14 mouse cellular contexts compared by ENCODE assay signal in genomic region chr5:144913361-144913760, GRCm38 (mm10). TPM values are rescaled to one million over a fixed set of nuclear protein-coding genes. Genes with fewer than 3 reads are reported as not detected.
DNase-seq lines count a peak whose midpoint lies in the region; ATAC-seq and TF ChIP-seq lines count a peak whose summit lies in the region.
"Had no signal": no experiment of that assay in that cellular context is flagged by ENCODE, and none has a peak within 500 bp of the region (broad histone marks: within the 10 kb centered on the region; RNA-seq: fewer than 3 reads in every experiment).

No protein-coding gene starts in this region.

- H3K9ac ChIP-seq in heart, adult 2 months (ENCODE audit: low read depth, low read length): no peak overlapping the region
- H3K9ac ChIP-seq in heart, embryonic 12.5 days: no peak overlapping the region
- H3K9ac ChIP-seq in ES-E14 (ENCODE audit: insufficient read depth, low read depth, low read length, poor library complexity, severe bottlenecking): no peak overlapping the region
- H3K9ac ChIP-seq in midbrain, embryonic 16.5 days (ENCODE audit: low read depth, low read length): no peak overlapping the region
- H3K9ac ChIP-seq: embryonic facial prominence, embryonic 12.5 days; forebrain, embryonic 15.5 days; heart, embryonic 13.5 days had no signal

- TF ChIP-seq CTCF in heart, adult 2 months (IDR thresholded peaks at IDR 0.05): no peak
- TF ChIP-seq CTCF in C2C12 (IDR thresholded peaks at IDR 0.05; ENCODE audit: control insufficient read depth, insufficient read depth, insufficient read length): no peak

- TF ChIP-seq POLR2A in heart, adult 2 months (IDR thresholded peaks at IDR 0.05; ENCODE audit: insufficient read depth, low read depth, low read length): no peak
- TF ChIP-seq POLR2A in myocyte (IDR thresholded peaks at IDR 0.05; ENCODE audit: insufficient read length, low read depth): no peak

- peaks cover 87% of the 10 kb centered on the region for H3K79me3 ChIP-seq in C2C12 (ENCODE audit: low read depth)

- no peaks in the 10 kb centered on the region for H3K9me3 ChIP-seq in heart, embryonic 12.5 days (replicated peaks)
- no peaks in the 10 kb centered on the region for H3K9me3 ChIP-seq in ES-E14 (ENCODE audit: control insufficient read depth, insufficient read depth, low read depth, low read length)
- H3K9me3 ChIP-seq in midbrain, embryonic 16.5 days (replicated peaks; ENCODE audit: control insufficient read depth, low read length, poor library complexity, severe bottlenecking): no peaks in the 10 kb centered on the region
- H3K9me3 ChIP-seq: embryonic facial prominence, embryonic 12.5 days; forebrain, embryonic 15.5 days; heart, embryonic 13.5 days had no signal

- DNase-seq in heart, adult 2 months: no peak
- no peak for DNase-seq in ES-E14 (ENCODE audit: low read depth, low spot score)
- DNase-seq in ovary, adult 18-20 months (ENCODE audit: low spot score): no peak
- DNase-seq: adrenal gland, adult 8-10 months; adrenal gland, postnatal 36 days; gastrocnemius, postnatal 10 days had no signal

- peaks cover 4% of the 10 kb centered on the region for H3K79me2 ChIP-seq in heart, adult 2 months (replicated peaks; ENCODE audit: control insufficient read depth, insufficient read depth, low read length)
- H3K79me2 ChIP-seq in C2C12 (ENCODE audit: control insufficient read depth, insufficient read depth) (peaks cover 100% of the 10 kb centered on the region), myocyte (ENCODE audit: control insufficient read depth, insufficient read depth) (peaks cover 81% of the 10 kb centered on the region)

- intact Hi-C loops in heart, adult 2 months (cut with DNase I): no loop called here

- no peak for ATAC-seq in heart, embryonic 12.5 days (ENCODE audit: insufficient number of reproducible peaks, low FRiP score)
- no peak for ATAC-seq in midbrain, embryonic 16.5 days
- ATAC-seq: forebrain, embryonic 15.5 days had no signal

- no peak for TF ChIP-seq EP300 in heart, adult 2 months (IDR thresholded peaks at IDR 0.05; ENCODE audit: insufficient read depth, low read depth, low read length)

- H3K4me2 ChIP-seq in heart, embryonic 12.5 days: no peak overlapping the region
- peak overlapping the region; percentile 76 for H3K4me2 ChIP-seq in myocyte (ENCODE audit: low read depth)
- no peak overlapping the region for H3K4me2 ChIP-seq in midbrain, embryonic 16.5 days (ENCODE audit: low read length)
- H3K4me2 ChIP-seq: embryonic facial prominence, embryonic 12.5 days; forebrain, embryonic 15.5 days had no signal

- no peak overlapping the region for H3K4me3 ChIP-seq in heart, adult 2 months
- no peak overlapping the region for H3K4me3 ChIP-seq in heart, embryonic 12.5 days
- H3K4me3 ChIP-seq in C2C12 (ENCODE audit: insufficient read depth, poor library complexity, severe bottlenecking) (no peak overlapping the region), ES-E14 (ENCODE audit: insufficient read depth in 1 of 2, low read depth in 1 of 2, low read length in 2 of 2, poor library complexity in 1 of 2, severe bottlenecking in 1 of 2) (no peak overlapping the region), myocyte (no peak overlapping the region)
- no peak overlapping the region for H3K4me3 ChIP-seq in midbrain, embryonic 16.5 days (ENCODE audit: low read depth, low read length)
- H3K4me3 ChIP-seq: embryonic facial prominence, embryonic 12.5 days; forebrain, embryonic 15.5 days; heart, embryonic 13.5 days had no signal

- H3ac ChIP-seq in C2C12 (ENCODE audit: control insufficient read depth, insufficient read length, low read depth): peak overlapping the region; percentile 47
- no peak overlapping the region for H3ac ChIP-seq in myocyte (ENCODE audit: control insufficient read depth, insufficient read length)

- WGBS in heart, adult 2 months: 77% methylated on average over 5 of the region's 5 CpGs
- WGBS in heart, embryonic 12.5 days: 86% methylated on average over 5 of the region's 5 CpGs
- WGBS in midbrain, embryonic 16.5 days: 76% methylated on average over 5 of the region's 5 CpGs

- no peaks in the 10 kb centered on the region; the same call in 1 of the 2 replicates for H3K36me3 ChIP-seq in heart, adult 2 months (ENCODE audit: control insufficient read depth, insufficient read depth, low read length)
- H3K36me3 ChIP-seq in heart, embryonic 12.5 days: no peaks in the 10 kb centered on the region
- H3K36me3 ChIP-seq in C2C12 (ENCODE audit: control insufficient read depth, insufficient read depth): no peaks in the 10 kb centered on the region
- no peaks in the 10 kb centered on the region for H3K36me3 ChIP-seq in ES-E14 (ENCODE audit: control insufficient read depth, insufficient read depth, low read length, poor library complexity, severe bottlenecking)
- no peaks in the 10 kb centered on the region for H3K36me3 ChIP-seq in myocyte (ENCODE audit: control insufficient read depth, insufficient read depth)
- H3K36me3 ChIP-seq in midbrain, embryonic 16.5 days (ENCODE audit: control insufficient read depth, insufficient read depth, low read length): no peaks in the 10 kb centered on the region
- H3K36me3 ChIP-seq: embryonic facial prominence, embryonic 12.5 days; forebrain, embryonic 15.5 days; heart, embryonic 13.5 days had no signal

- peaks cover 33% of the 10 kb centered on the region for H3K4me1 ChIP-seq in heart, adult 2 months (ENCODE audit: control insufficient read depth, insufficient read depth, low read length)
- peaks cover 63% of the 10 kb centered on the region for H3K4me1 ChIP-seq in heart, embryonic 12.5 days (replicated peaks)
- H3K4me1 ChIP-seq in ES-E14 (ENCODE audit: control insufficient read depth in 2 of 2, insufficient read depth in 2 of 2, low read length in 2 of 2, poor library complexity in 1 of 2): peaks cover 11 to 24% of the 10 kb centered on the region in 2 experiments
- H3K4me1 ChIP-seq in midbrain, embryonic 16.5 days (ENCODE audit: control insufficient read depth, insufficient read depth, low read length): peaks cover 15% of the 10 kb centered on the region

- in situ Hi-C loops in ES-E14 (cut with MboI; ENCODE audit: low sequenced_read_pairs in 2 of 2, unreplicated experiment in 2 of 2): no loop called here

- H3K27ac ChIP-seq in heart, adult 2 months: peak overlapping the region; percentile 48
- H3K27ac ChIP-seq in heart, embryonic 12.5 days (ENCODE audit: poor library complexity, severe bottlenecking): no peak overlapping the region
- peak overlapping the region; percentile 77; the same call in 1 of the 2 replicates for H3K27ac ChIP-seq in ES-E14 (ENCODE audit: insufficient read depth, low read depth, low read length, poor library complexity, severe bottlenecking)
- no peak overlapping the region for H3K27ac ChIP-seq in midbrain, embryonic 16.5 days (ENCODE audit: low read length)
- H3K27ac ChIP-seq: embryonic facial prominence, embryonic 12.5 days; forebrain, embryonic 15.5 days; heart, embryonic 13.5 days had no signal

- H3K27me3 ChIP-seq in heart, adult 2 months (ENCODE audit: control insufficient read depth, insufficient read depth, low read length): no peaks in the 10 kb centered on the region
- no peaks in the 10 kb centered on the region for H3K27me3 ChIP-seq in heart, embryonic 12.5 days (replicated peaks)
- H3K27me3 ChIP-seq in C2C12 (ENCODE audit: control insufficient read depth, insufficient read depth, insufficient read length) (no peaks in the 10 kb centered on the region), myocyte (ENCODE audit: control insufficient read depth, insufficient read depth, insufficient read length) (no peaks in the 10 kb centered on the region)
- H3K27me3 ChIP-seq in midbrain, embryonic 16.5 days (ENCODE audit: control insufficient read depth, insufficient read depth, low read depth, low read length): no peaks in the 10 kb centered on the region
- H3K27me3 ChIP-seq: CH12.LX; embryonic facial prominence, embryonic 12.5 days; forebrain, embryonic 15.5 days; heart, embryonic 13.5 days had no signal

TF ChIP-seq in C2C12, 6 proteins besides CTCF, POLR2A, EP300 and RAD21:
- TF ChIP-seq FOSL1 (IDR thresholded peaks at IDR 0.05; ENCODE audit: insufficient read depth, low read length, poor library complexity, severe bottlenecking) (no peak), USF1 (IDR thresholded peaks at IDR 0.05; ENCODE audit: low read depth) (peak; percentile 78)

TF ChIP-seq in ES-E14, 5 proteins besides CTCF, POLR2A, EP300 and RAD21:
- no peak for TF ChIP-seq MAFK (IDR thresholded peaks at IDR 0.05; ENCODE audit: insufficient read depth, low read depth, low read length)
- no peak for TF ChIP-seq HCFC1 (IDR thresholded peaks at IDR 0.05; ENCODE audit: borderline replicate concordance, insufficient read depth, low read length)
- no peak for TF ChIP-seq CHD2 (IDR thresholded peaks at IDR 0.05; ENCODE audit: low read depth, low read length)
- TF ChIP-seq ZNF384 (IDR thresholded peaks at IDR 0.05; ENCODE audit: low read depth, low read length): no peak
- no peak for TF ChIP-seq ZC3H11A (IDR thresholded peaks at IDR 0.05; ENCODE audit: borderline replicate concordance, low read depth, low read length)

TF ChIP-seq in myocyte, 11 proteins besides CTCF, POLR2A, EP300 and RAD21:
- peak in 1 of 3 experiments; percentile 29 for TF ChIP-seq MYOG (IDR thresholded peaks at IDR 0.05; ENCODE audit: control insufficient read depth in 1 of 3, insufficient read depth in 1 of 3, insufficient read length in 2 of 3, low read depth in 2 of 3)
- TF ChIP-seq USF1 (IDR thresholded peaks at IDR 0.05; ENCODE audit: low read depth): peak; percentile 59
- TF ChIP-seq CEBPB (IDR thresholded peaks at IDR 0.05; ENCODE audit: insufficient read depth, poor library complexity, severe bottlenecking): no peak
- TF ChIP-seq TCF12 (IDR thresholded peaks at IDR 0.05; ENCODE audit: insufficient read depth, poor library complexity, severe bottlenecking): no peak
- TF ChIP-seq MAX (IDR thresholded peaks at IDR 0.05; ENCODE audit: low read depth): no peak

RNA-seq across cellular contexts. Expression of gene Smurf1, which starts 52.3 kb away (rescaled TPM):
- total RNA-seq in heart, adult 2 months (2021): 10 to 100 TPM; 26.6 to 27.0 TPM
- polyA plus RNA-seq in heart, adult 2 months (2012; rRNA removed): 23.1 and 26.2 TPM in 2 replicates
- polyA plus RNA-seq in heart, embryonic 12.5 days (2016; fragmentation: Nextera tagmentation; extraction: Ambion mirVana): 18.7 and 21.6 TPM in 2 replicates
- polyA plus RNA-seq in C2C12 (2012; fragmentation: generic; extraction: Trizol) (39.1 TPM), myocyte (2012; fragmentation: generic; extraction: Trizol) (32.9 TPM)
- 17.9 and 19.2 TPM in 2 replicates for total RNA-seq in ES-E14 (2012; rRNA removed)
- polyA plus RNA-seq in midbrain, embryonic 16.5 days (2015; fragmentation: Nextera tagmentation; extraction: Ambion mirVana): 32.3 and 34.1 TPM in 2 replicates

Comparison
In these comparisons a context has a peak if more than half of its experiments do, and no peak if none do; other contexts are left out.
1. H3K27ac ChIP-seq: peak in heart, adult 2 months (single experiment) and ES-E14 (single experiment); none in heart, embryonic 12.5 days (single experiment) and midbrain, embryonic 16.5 days (single experiment).